Mouse (Mus musculus) hindbrain, embryonic 11.5 days (tissue): ENCODE data around the gene Ddit4. TPM values are rescaled to one million over a fixed set of nuclear protein-coding genes. Genes with fewer than 3 reads are reported as not detected.

Source experiments
- ATAC-seq: fragments of 200-750 bp; cut with Nextera tagmentation; 2 replicates; pipeline ENCODE4 v1.8.0; 2017; ENCODE audit warnings: mild to moderate bottlenecking, moderate TSS enrichment, moderate library complexity; ENCODE audit not compliant: low FRiP score
- DNase-seq: peaks from one replicate; pipeline ENCODE4 v3.0.0-alpha.2; 2015; ENCODE audit warnings: low spot score
- H3K27ac ChIP-seq: fragments of 300-500 bp; sonication (generic); 2 replicates; pipeline ENCODE4 v1.5.1; 2014; ENCODE audit warnings: mild to moderate bottlenecking, low read depth, low read length
- H3K27me3 ChIP-seq: fragments of 300-500 bp; sonication (generic); 2 replicates; pipeline ENCODE4 v1.6.1; 2014; ENCODE audit warnings: mild to moderate bottlenecking, low read length, moderate library complexity, mixed read lengths; ENCODE audit not compliant: control insufficient read depth, insufficient read depth
- H3K36me3 ChIP-seq: fragments of 300-500 bp; sonication (generic); 2 replicates; pipeline ENCODE4 v1.6.1; 2014; ENCODE audit warnings: mild to moderate bottlenecking, low read length, moderate library complexity, mixed read lengths; ENCODE audit not compliant: control insufficient read depth, insufficient read depth
- H3K4me1 ChIP-seq: fragments of 300-500 bp; sonication (generic); replicated peaks from 2 replicates; pipeline ENCODE4 v1.6.1; 2014; ENCODE audit warnings: low read length, mixed read lengths; ENCODE audit not compliant: control insufficient read depth, insufficient read depth
- H3K4me2 ChIP-seq: fragments of 300-500 bp; sonication (generic); replicated peaks from 2 replicates; pipeline ENCODE4 v1.6.1; 2014; ENCODE audit warnings: mild to moderate bottlenecking, low read depth, low read length
- H3K4me3 ChIP-seq: fragments of 300-500 bp; sonication (generic); 2 replicates; pipeline ENCODE4 v1.5.1; 2014; ENCODE audit warnings: low read depth, low read length
- H3K9ac ChIP-seq: fragments of 300-500 bp; sonication (generic); 2 replicates; pipeline ENCODE4 v1.6.1; 2014; ENCODE audit warnings: low read depth, low read length
- H3K9me3 ChIP-seq: fragments of 300-500 bp; sonication (generic); 2 replicates; pipeline ENCODE4 v1.6.1; 2016; ENCODE audit warnings: low read length; ENCODE audit not compliant: control insufficient read depth
- WGBS: fragments of 180-500 bp; shearing (Covaris S2); extraction: QIAGEN DNeasy Blood & Tissue Kit; methylation state at CpG from one replicate; pipeline ENCODE4 v1.1.7; 2014; 5-methylcytosine and 5-hydroxymethylcytosine counted together
- polyA plus RNA-seq: library from polyadenylated mRNA; unstranded; fragments of >200 nt; fragmentation: Nextera tagmentation; extraction: Ambion mirVana; gene quantifications from 2 replicates; pipeline ENCODE4 v1.2.1, GENCODE M21; 2014

Gene Ddit4
- polyA plus RNA-seq, 1 experiment from 2014 or later, result 4.6 TPM

DNA sequence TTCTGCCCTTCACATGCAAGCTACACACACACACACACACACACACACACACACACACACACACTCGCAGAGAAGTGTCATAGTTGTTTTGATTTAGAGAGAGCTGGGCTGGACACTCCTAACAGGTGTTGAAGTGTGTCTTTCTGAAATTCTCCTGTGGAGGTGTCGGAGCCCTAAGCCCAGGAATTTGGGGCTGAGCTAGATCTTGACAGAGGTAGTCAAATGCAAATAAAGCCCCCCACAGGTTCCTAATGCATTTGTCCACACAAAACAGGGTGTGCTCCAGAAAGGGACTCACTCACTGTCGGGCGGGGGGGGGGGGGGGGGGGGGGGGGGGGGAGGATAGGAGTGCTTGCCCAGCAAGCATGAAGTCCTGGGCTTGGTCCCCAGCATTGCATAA lies 25.5 kb upstream of the Ddit4 start:
- H3K36me3 ChIP-seq, result no peaks in the 10 kb centered on the region
- ATAC-seq (no peak), DNase-seq (no peak)
- H3K4me3 ChIP-seq, result no peak overlapping the region
- H3K9ac ChIP-seq, result no peak overlapping the region
- no peaks in the 10 kb centered on the region for H3K9me3 ChIP-seq
- no peak overlapping the region for H3K27ac ChIP-seq
- 50% methylated on average over 2 of the region's 4 CpGs for WGBS
- no peak overlapping the region for H3K4me2 ChIP-seq
- H3K27me3 ChIP-seq, result no peaks in the 10 kb centered on the region
- H3K4me1 ChIP-seq, result peaks cover 6% of the 10 kb centered on the region; the same call in 1 of the 2 replicates

DNA sequence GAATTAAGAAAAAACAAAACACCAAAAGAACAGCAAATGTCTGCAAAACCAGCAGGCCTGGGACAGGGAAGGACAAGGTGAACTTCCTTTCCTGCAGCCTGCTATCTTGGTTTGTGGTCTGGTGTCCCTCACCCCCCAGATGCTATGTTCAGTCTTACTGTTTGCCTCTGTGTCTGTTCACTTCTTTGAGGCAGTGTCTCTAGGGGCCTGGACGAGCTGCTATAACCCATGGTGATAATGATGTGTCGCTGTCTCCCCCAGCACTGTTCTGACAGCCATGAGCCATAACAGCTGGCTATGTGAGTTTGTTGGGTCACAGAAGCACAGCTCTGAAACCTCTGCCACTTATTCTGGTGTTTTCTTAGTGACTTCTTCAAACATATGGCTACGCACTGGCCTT lies 23.2 kb upstream of the Ddit4 start:
- Histone ChIP-seq H3K36me3 (no peaks in the 10 kb centered on the region), H3K4me1 (peaks cover 12% of the 10 kb centered on the region), H3K4me2 (no peak overlapping the region), H3K27me3 (no peaks in the 10 kb centered on the region), H3K9me3 (no peaks in the 10 kb centered on the region), H3K4me3 (no peak overlapping the region), H3K9ac (peak overlapping the region; percentile 11; the same call in 1 of the 2 replicates), H3K27ac (peak overlapping the region; percentile 19)
- ATAC-seq (no peak), DNase-seq (no peak)
- 56% methylated on average over 3 of the region's 3 CpGs for WGBS

DNA sequence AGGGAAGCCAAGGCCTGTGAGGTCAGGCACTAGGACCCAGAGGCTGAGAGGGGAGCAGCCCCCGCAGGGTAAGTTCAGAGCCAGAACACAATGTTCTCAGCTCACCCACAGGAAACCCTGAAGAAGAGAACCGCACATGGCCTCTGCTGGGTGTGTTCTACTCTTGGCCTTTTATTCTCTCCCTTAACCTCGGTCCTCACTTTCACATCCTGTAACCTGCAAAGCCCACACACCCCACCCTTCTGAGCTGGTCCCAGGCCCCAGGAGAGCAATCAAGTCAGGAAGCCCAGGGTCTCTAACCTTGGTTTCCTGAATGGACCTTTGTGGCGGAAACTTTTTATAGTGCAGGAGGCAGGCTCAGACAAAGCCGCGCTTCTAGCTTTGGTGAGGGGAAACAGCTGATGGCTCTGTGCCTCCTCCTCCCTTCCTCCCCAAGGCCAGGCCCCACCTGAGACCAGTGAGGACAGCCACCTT lies 22.6 kb upstream of the Ddit4 start:
- peak overlapping the region; percentile 11; the same call in 1 of the 2 replicates for H3K9ac ChIP-seq
- no peaks in the 10 kb centered on the region for H3K9me3 ChIP-seq
- DNase-seq (peak; percentile 58), ATAC-seq (no peak)
- no peaks in the 10 kb centered on the region for H3K27me3 ChIP-seq
- H3K4me1 ChIP-seq, result peaks cover 12% of the 10 kb centered on the region
- no peak overlapping the region for H3K4me3 ChIP-seq
- H3K27ac ChIP-seq, result peak overlapping the region; percentile 19; the same call in 1 of the 2 replicates
- no peak overlapping the region for H3K4me2 ChIP-seq
- 10% methylated on average over 6 of the region's 6 CpGs for WGBS
- no peaks in the 10 kb centered on the region for H3K36me3 ChIP-seq

DNA sequence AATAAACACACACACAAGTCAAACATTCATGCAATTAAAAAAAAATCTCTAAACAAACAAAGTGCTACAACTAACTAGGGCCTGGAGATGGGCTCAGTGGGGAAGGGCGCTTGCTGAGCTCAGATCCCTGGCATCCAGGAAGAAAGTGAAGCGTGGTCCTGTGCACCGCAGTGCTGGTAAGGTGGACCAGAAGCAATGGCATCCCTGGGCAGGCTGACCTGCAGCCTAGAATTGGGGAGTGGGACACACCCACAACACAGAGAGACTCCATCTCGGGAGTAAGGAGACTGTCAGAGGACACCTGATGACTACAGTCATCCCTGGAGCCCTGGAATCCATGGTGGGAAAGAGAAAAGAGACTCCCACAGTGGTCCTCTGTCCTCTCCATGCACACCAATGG lies 21.8 kb upstream of the Ddit4 start:
- no peaks in the 10 kb centered on the region for H3K9me3 ChIP-seq
- H3K4me2 ChIP-seq, result no peak overlapping the region
- 90% methylated on average over 4 of the region's 4 CpGs for WGBS
- DNase-seq (no peak), ATAC-seq (no peak)
- peaks cover 12% of the 10 kb centered on the region for H3K4me1 ChIP-seq
- H3K4me3 ChIP-seq, result no peak overlapping the region
- H3K27me3 ChIP-seq, result no peaks in the 10 kb centered on the region
- H3K9ac ChIP-seq, result no peak overlapping the region
- H3K27ac ChIP-seq, result no peak overlapping the region
- H3K36me3 ChIP-seq, result no peaks in the 10 kb centered on the region

DNA sequence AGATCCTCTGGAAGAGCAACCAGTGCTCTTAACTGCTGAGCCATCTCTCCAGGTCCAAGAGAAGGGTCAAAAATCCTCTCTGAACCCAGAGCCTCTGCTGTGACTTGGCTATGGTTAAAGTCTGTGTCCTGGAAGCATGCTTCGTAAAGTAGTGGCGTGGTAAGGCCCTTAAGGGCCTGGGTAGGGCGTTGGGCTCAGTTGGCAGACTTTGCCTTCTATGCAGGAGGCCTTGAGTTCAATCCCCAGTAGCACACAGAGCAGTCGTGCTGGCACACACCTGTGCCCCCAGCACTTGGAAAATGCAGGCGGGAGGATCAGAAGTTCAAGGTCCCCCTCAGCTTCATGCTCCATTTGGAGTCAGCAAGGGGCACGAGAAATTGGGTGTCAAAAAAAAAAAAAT lies 21.4 kb upstream of the Ddit4 start:
- H3K4me1 ChIP-seq, result peaks cover 12% of the 10 kb centered on the region
- no peak for ATAC-seq
- H3K4me3 ChIP-seq, result no peak overlapping the region

DNA sequence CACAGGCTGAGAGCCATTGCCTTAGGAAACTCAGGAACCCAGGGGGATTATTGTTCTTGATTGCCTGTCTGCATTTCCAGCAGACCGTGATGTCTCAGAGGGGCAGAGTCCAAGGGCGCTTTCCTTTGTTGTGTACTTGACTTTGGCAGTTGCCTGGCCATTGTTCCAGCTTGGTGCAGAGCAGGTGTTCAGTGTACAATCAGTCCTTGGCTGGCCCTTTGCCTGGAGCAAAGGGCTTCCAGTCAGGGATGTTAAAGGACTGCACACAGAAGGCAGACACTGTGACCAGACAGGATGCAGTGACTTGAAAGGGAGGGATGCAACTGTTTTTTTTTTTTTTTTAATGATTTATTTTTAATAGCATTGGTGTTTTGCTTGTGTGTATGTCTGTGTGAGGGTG lies 20.9 kb upstream of the Ddit4 start:
- no peak for ATAC-seq
- Histone ChIP-seq H3K9me3 (no peaks in the 10 kb centered on the region), H3K27ac (no peak overlapping the region), H3K4me2 (no peak overlapping the region), H3K4me3 (no peak overlapping the region), H3K27me3 (no peaks in the 10 kb centered on the region), H3K36me3 (no peaks in the 10 kb centered on the region), H3K4me1 (peaks cover 12% of the 10 kb centered on the region), H3K9ac (no peak overlapping the region)
- no peak for DNase-seq
- WGBS, result 62% methylated on average over 2 of the region's 2 CpGs

More for the DNA sequence above, 21.4 kb upstream of the Ddit4 start:
- Histone ChIP-seq H3K27me3 (no peaks in the 10 kb centered on the region), H3K9me3 (no peaks in the 10 kb centered on the region), H3K9ac (no peak overlapping the region), H3K4me2 (no peak overlapping the region), H3K27ac (no peak overlapping the region), H3K36me3 (no peaks in the 10 kb centered on the region)
- 82% methylated on average over 6 of the region's 6 CpGs for WGBS
- no peak for DNase-seq

DNA sequence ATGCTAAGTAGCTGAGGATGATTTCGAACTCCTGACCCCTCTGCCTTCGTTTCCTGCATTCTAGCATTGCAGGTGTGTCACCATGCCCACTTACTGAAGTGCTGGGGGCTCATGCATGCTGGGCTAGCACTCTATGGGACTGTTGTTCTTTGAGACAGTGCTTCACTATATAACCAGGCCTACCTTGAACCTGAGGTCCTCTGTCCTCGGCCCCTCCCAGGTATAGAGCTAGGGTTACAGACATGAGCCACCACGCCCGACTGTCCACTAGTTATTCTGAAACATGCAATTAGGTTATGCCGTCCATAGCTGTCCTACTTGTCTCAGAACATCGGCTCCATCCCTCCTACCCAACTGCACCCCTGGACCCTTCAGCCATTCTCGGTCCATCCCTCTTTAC lies 20.2 kb upstream of the Ddit4 start:
- 92% methylated on average over 8 of the region's 8 CpGs for WGBS
- H3K4me3 ChIP-seq, result no peak overlapping the region
- DNase-seq, result no peak

DNA sequence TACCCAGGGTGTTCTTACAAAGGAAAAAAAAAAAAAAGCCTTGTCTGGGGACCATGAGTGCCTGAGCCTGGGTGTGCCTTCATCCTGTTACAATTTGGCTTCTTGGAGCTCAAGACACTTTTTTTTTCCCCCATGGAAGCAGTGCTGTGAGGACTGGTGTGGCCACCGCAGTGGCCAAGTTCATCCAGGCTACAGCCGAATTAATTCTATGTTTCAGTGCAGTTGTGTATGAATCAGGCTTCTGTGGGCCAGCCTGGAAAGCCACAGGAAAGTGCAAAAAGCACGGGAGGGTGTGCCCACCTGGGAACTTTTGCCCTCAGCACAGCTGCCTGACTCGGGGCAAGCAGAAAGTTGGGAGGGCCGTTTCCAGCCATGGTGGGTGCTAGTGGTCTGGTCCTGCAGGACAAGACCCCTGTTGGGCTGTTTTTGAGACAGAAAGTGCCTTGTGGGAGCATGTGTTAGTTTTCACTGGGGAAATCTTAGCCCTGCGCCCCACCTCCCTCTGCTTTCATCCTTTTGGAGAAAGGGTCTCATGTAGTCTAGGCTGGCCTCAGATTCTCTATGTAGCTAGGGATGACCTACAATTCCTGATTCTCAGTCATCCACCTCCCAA lies 18.9 kb upstream of the Ddit4 start:
- Histone ChIP-seq H3K27ac (peak overlapping the region; percentile 92), H3K4me2 (peak overlapping the region; percentile 71), H3K9me3 (no peaks in the 10 kb centered on the region), H3K4me1 (peaks cover 12% of the 10 kb centered on the region), H3K27me3 (no peaks in the 10 kb centered on the region), H3K9ac (peak overlapping the region; percentile 94), H3K36me3 (no peaks in the 10 kb centered on the region), H3K4me3 (peak overlapping the region; percentile 48)
- 28% methylated on average over 6 of the region's 6 CpGs for WGBS
- no peak for ATAC-seq
- DNase-seq, result no peak

More for the DNA sequence above, 20.2 kb upstream of the Ddit4 start:
- H3K9ac ChIP-seq, result no peak overlapping the region
- no peaks in the 10 kb centered on the region for H3K27me3 ChIP-seq
- no peak overlapping the region for H3K4me2 ChIP-seq
- H3K36me3 ChIP-seq, result no peaks in the 10 kb centered on the region
- no peaks in the 10 kb centered on the region for H3K9me3 ChIP-seq
- no peak for ATAC-seq
- H3K4me1 ChIP-seq, result peaks cover 12% of the 10 kb centered on the region
- no peak overlapping the region for H3K27ac ChIP-seq

DNA sequence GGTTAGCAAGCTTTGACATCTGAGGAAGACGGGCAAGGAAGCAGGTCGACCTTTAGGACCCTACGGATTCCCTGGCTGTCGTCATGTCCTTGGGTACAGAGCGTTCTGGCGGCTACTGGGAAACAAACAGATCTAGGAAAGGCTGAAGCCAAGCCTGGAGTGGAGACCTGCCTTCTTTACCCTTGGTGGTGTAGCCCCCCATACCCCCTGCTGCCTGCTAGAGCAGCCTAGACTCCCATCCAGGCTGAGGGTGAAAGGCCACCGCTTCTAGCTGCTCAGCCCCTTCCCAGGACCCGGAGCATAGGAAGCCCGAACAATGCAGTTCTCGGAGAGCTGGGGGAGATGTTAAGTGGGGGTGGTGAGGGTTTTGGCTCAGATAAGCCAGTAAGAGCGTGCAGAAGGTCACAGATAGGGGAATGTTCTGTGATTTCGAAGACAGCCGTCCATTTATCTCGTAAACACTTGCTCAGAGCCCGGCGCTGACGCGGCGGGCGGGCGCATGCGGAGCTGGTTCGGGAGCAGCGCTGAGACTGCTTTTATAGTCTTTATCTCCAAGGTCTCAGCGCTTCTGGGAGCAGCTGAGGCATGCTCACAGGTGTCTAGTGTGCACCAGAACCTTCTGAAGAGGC lies 18.3 kb upstream of the Ddit4 start:
- DNase-seq, result peak; percentile 84
- Histone ChIP-seq H3K9me3 (no peaks in the 10 kb centered on the region), H3K9ac (peak overlapping the region; percentile 94), H3K4me2 (peak overlapping the region; percentile 71), H3K4me3 (peak overlapping the region; percentile 48), H3K4me1 (peaks cover 16% of the 10 kb centered on the region), H3K36me3 (no peaks in the 10 kb centered on the region), H3K27ac (peak overlapping the region; percentile 92), H3K27me3 (no peaks in the 10 kb centered on the region)
- peak; percentile 52 for ATAC-seq
- WGBS, result under 1% methylated on average over 25 of the region's 25 CpGs
